18 mouse cellular contexts compared by ENCODE assay signal in genomic region chr14:72110689-72111088, GRCm38 (mm10).
DNase-seq lines count a peak whose midpoint lies in the region; ATAC-seq and TF ChIP-seq lines count a peak whose summit lies in the region.
"Had no signal": no experiment of that assay in that cellular context is flagged by ENCODE, and none has a peak within 500 bp of the region (broad histone marks: within the 10 kb centered on the region; RNA-seq: fewer than 3 reads in every experiment).

No protein-coding gene starts in this region.

- H3K79me2 ChIP-seq in CH12.LX (replicated peaks; ENCODE audit: control insufficient read depth, extremely low read depth, insufficient read depth, poor library complexity, severe bottlenecking): no peaks in the 10 kb centered on the region

- H3K4me2 ChIP-seq in intestine, embryonic 15.5 days (replicated peaks): no peak overlapping the region
- no peak overlapping the region for H3K4me2 ChIP-seq in intestine, postnatal 0 days (replicated peaks; ENCODE audit: low read depth)
- H3K4me2 ChIP-seq in lung, embryonic 15.5 days: no peak overlapping the region
- H3K4me2 ChIP-seq in CH12.LX (ENCODE audit: insufficient read depth, low read depth, poor library complexity, severe bottlenecking): peak overlapping the region; percentile 36; the same call in 1 of the 2 replicates
- H3K4me2 ChIP-seq in intestine, embryonic 16.5 days (ENCODE audit: low read depth, low read length): no peak overlapping the region
- H3K4me2 ChIP-seq: forebrain, embryonic 15.5 days; heart, embryonic 11.5 days; heart, embryonic 15.5 days; hindbrain, embryonic 15.5 days had no signal

- no peak for TF ChIP-seq CTCF in intestine, postnatal 0 days (IDR thresholded peaks at IDR 0.05; ENCODE audit: low read depth)
- no peak for TF ChIP-seq CTCF in CH12.LX (conservative IDR thresholded peaks at IDR 0.05 in 1 of 2, IDR thresholded peaks at IDR 0.05 in 1 of 2; ENCODE audit: low read depth in 2 of 2, low read length in 2 of 2)
- no peak for TF ChIP-seq CTCF in layer of hippocampus, adult 2 months (conservative IDR thresholded peaks at IDR 0.05)

- WGBS in intestine, embryonic 15.5 days: 44% methylated on average over 2 of the region's 2 CpGs
- 53% methylated on average over 2 of the region's 2 CpGs for WGBS in intestine, postnatal 0 days
- 39% methylated on average over 2 of the region's 2 CpGs for WGBS in lung, embryonic 15.5 days
- 44% methylated on average over 2 of the region's 2 CpGs for WGBS in intestine, embryonic 16.5 days

- peak; percentile 62 for ATAC-seq in intestine, embryonic 15.5 days
- no peak for ATAC-seq in intestine, postnatal 0 days
- ATAC-seq in lung, embryonic 15.5 days (ENCODE audit: borderline replicate concordance, extremely low read depth, low FRiP score, low TSS enrichment): peak; percentile 65; the same call in 1 of the 2 replicates
- ATAC-seq in intestine, embryonic 16.5 days: peak; percentile 69
- ATAC-seq: forebrain, embryonic 15.5 days had no signal

- no peak overlapping the region for H3K27ac ChIP-seq in intestine, embryonic 15.5 days
- no peak overlapping the region for H3K27ac ChIP-seq in intestine, postnatal 0 days (ENCODE audit: low read depth, low read length)
- no peak overlapping the region for H3K27ac ChIP-seq in lung, embryonic 15.5 days
- H3K27ac ChIP-seq in CH12.LX (ENCODE audit: insufficient read depth, low read depth): no peak overlapping the region
- H3K27ac ChIP-seq in intestine, embryonic 16.5 days (ENCODE audit: low read length): no peak overlapping the region
- H3K27ac ChIP-seq in layer of hippocampus, adult 2 months: no peak overlapping the region
- H3K27ac ChIP-seq: forebrain, embryonic 15.5 days; heart, adult 2 months; heart, embryonic 15.5 days; hindbrain, embryonic 10.5 days; hindbrain, embryonic 15.5 days had no signal

- no peaks in the 10 kb centered on the region for H3K36me3 ChIP-seq in intestine, embryonic 15.5 days
- no peaks in the 10 kb centered on the region for H3K36me3 ChIP-seq in intestine, postnatal 0 days (ENCODE audit: control insufficient read depth, insufficient read depth)
- no peaks in the 10 kb centered on the region for H3K36me3 ChIP-seq in lung, embryonic 15.5 days
- no peaks in the 10 kb centered on the region for H3K36me3 ChIP-seq in CH12.LX (replicated peaks in 1 of 2; ENCODE audit: control insufficient read depth in 1 of 2, insufficient read depth in 1 of 2, low read length in 1 of 2)
- H3K36me3 ChIP-seq in intestine, embryonic 16.5 days (ENCODE audit: control insufficient read depth, insufficient read depth, low read length): no peaks in the 10 kb centered on the region
- H3K36me3 ChIP-seq: forebrain, embryonic 15.5 days; heart, embryonic 15.5 days; hindbrain, embryonic 10.5 days; hindbrain, embryonic 15.5 days had no signal

- H3K4me1 ChIP-seq in intestine, embryonic 15.5 days (replicated peaks): no peaks in the 10 kb centered on the region
- H3K4me1 ChIP-seq in intestine, postnatal 0 days (replicated peaks; ENCODE audit: control insufficient read depth, insufficient read depth, low read length): no peaks in the 10 kb centered on the region
- H3K4me1 ChIP-seq in lung, embryonic 15.5 days: no peaks in the 10 kb centered on the region
- no peaks in the 10 kb centered on the region for H3K4me1 ChIP-seq in CH12.LX (ENCODE audit: control insufficient read depth in 1 of 2, insufficient read depth in 2 of 2)
- H3K4me1 ChIP-seq in intestine, embryonic 16.5 days (ENCODE audit: control insufficient read depth, insufficient read depth, low read length): no peaks in the 10 kb centered on the region
- H3K4me1 ChIP-seq: forebrain, embryonic 15.5 days; hindbrain, embryonic 10.5 days; hindbrain, embryonic 15.5 days had no signal

- TF ChIP-seq EP300 in CH12.LX (IDR thresholded peaks at IDR 0.05; ENCODE audit: low read length): no peak

- H3K4me3 ChIP-seq in intestine, embryonic 15.5 days (replicated peaks): no peak overlapping the region
- no peak overlapping the region for H3K4me3 ChIP-seq in intestine, postnatal 0 days (ENCODE audit: low read depth, low read length)
- H3K4me3 ChIP-seq in lung, embryonic 15.5 days: no peak overlapping the region
- H3K4me3 ChIP-seq in CH12.LX (replicated peaks in 1 of 3; ENCODE audit: low read depth in 2 of 3, low read length in 2 of 3, poor library complexity in 1 of 3): no peak overlapping the region
- no peak overlapping the region for H3K4me3 ChIP-seq in intestine, embryonic 16.5 days (ENCODE audit: low read length)
- no peak overlapping the region for H3K4me3 ChIP-seq in layer of hippocampus, adult 2 months
- H3K4me3 ChIP-seq: forebrain, embryonic 15.5 days; heart, adult 2 months; heart, embryonic 15.5 days; hindbrain, embryonic 10.5 days; hindbrain, embryonic 15.5 days had no signal

- in situ Hi-C loops in CH12.LX (cut with MboI; ENCODE audit: low pct_ligation_motif_present, low pct_unique_long_range_greater_than_20kb, low sequenced_read_pairs): no loop called here

- TF ChIP-seq RAD21 in CH12.LX (IDR thresholded peaks at IDR 0.05; ENCODE audit: low read depth, low read length): no peak

- dilution Hi-C loops in CH12.LX (cut with MboI; ENCODE audit: extremely low pct_ligation_motif_present, extremely low pct_unique_long_range_greater_than_20kb, low sequenced_read_pairs): no loop called here

- no peak for TF ChIP-seq POLR2A in CH12.LX (IDR thresholded peaks at IDR 0.05; ENCODE audit: low read depth, low read length)

- H3K27me3 ChIP-seq in intestine, embryonic 15.5 days (replicated peaks): no peaks in the 10 kb centered on the region
- no peaks in the 10 kb centered on the region for H3K27me3 ChIP-seq in intestine, postnatal 0 days (replicated peaks; ENCODE audit: control insufficient read depth, insufficient read depth, low read length)
- H3K27me3 ChIP-seq in lung, embryonic 15.5 days: peaks cover 6% of the 10 kb centered on the region; the same call in 1 of the 2 replicates
- peaks cover 69% of the 10 kb centered on the region for H3K27me3 ChIP-seq in CH12.LX (replicated peaks)
- no peaks in the 10 kb centered on the region for H3K27me3 ChIP-seq in intestine, embryonic 16.5 days (replicated peaks; ENCODE audit: control insufficient read depth, insufficient read depth, low read length)
- H3K27me3 ChIP-seq: forebrain, embryonic 15.5 days; heart, embryonic 15.5 days; hindbrain, embryonic 15.5 days had no signal

- DNase-seq in lung, postnatal 14 days: no peak
- DNase-seq in CH12.LX (ENCODE audit: extremely low read depth): no peak
- no peak for DNase-seq in layer of hippocampus, adult 2 months (ENCODE audit: low spot score in 2 of 2)
- DNase-seq: adrenal gland, adult 2 months; adrenal gland, postnatal 25 days; cerebellum, adult 2 months; cerebellum, postnatal 10 days; gastrocnemius, postnatal 36 days; heart, adult 2 months had no signal

- H3K9ac ChIP-seq in intestine, embryonic 15.5 days: no peak overlapping the region
- no peak overlapping the region for H3K9ac ChIP-seq in intestine, postnatal 0 days (ENCODE audit: low read depth, low read length)
- H3K9ac ChIP-seq in lung, embryonic 15.5 days: no peak overlapping the region
- H3K9ac ChIP-seq in CH12.LX (ENCODE audit: insufficient read depth, low read depth): no peak overlapping the region
- H3K9ac ChIP-seq in intestine, embryonic 16.5 days (ENCODE audit: low read depth, low read length): no peak overlapping the region
- H3K9ac ChIP-seq: forebrain, embryonic 15.5 days; heart, embryonic 15.5 days; hindbrain, embryonic 15.5 days had no signal

- no peaks in the 10 kb centered on the region for H3K9me3 ChIP-seq in intestine, embryonic 15.5 days
- H3K9me3 ChIP-seq in intestine, postnatal 0 days (ENCODE audit: control insufficient read depth): no peaks in the 10 kb centered on the region
- H3K9me3 ChIP-seq in lung, embryonic 15.5 days: no peaks in the 10 kb centered on the region
- H3K9me3 ChIP-seq in CH12.LX (replicated peaks; ENCODE audit: low read length): no peaks in the 10 kb centered on the region
- H3K9me3 ChIP-seq in intestine, embryonic 16.5 days (ENCODE audit: control insufficient read depth, low read length): no peaks in the 10 kb centered on the region
- H3K9me3 ChIP-seq: forebrain, embryonic 15.5 days; heart, embryonic 15.5 days; hindbrain, embryonic 10.5 days; hindbrain, embryonic 15.5 days had no signal

TF ChIP-seq in CH12.LX, 34 proteins besides CTCF, POLR2A, EP300 and RAD21:
- TF ChIP-seq TBP (conservative IDR thresholded peaks at IDR 0.05; ENCODE audit: low read depth, low read length): no peak
- TF ChIP-seq USF2 (conservative IDR thresholded peaks at IDR 0.05; ENCODE audit: low read depth, low read length): no peak
- TF ChIP-seq PAX5 (IDR thresholded peaks at IDR 0.05; ENCODE audit: low read length): no peak
- TF ChIP-seq SIN3A (IDR thresholded peaks at IDR 0.05; ENCODE audit: low read length): no peak
- no peak for TF ChIP-seq ETS1 (conservative IDR thresholded peaks at IDR 0.05; ENCODE audit: low read depth, low read length)
- TF ChIP-seq KAT2A (IDR thresholded peaks at IDR 0.05; ENCODE audit: insufficient replicate concordance, low read length): no peak
- no peak for TF ChIP-seq TCF12 (IDR thresholded peaks at IDR 0.05; ENCODE audit: low read depth, low read length)
- no peak for TF ChIP-seq ELF1 (IDR thresholded peaks at IDR 0.05; ENCODE audit: low read depth, low read length)
- no peak for TF ChIP-seq BHLHE40 (IDR thresholded peaks at IDR 0.05; ENCODE audit: low read depth, low read length)
- TF ChIP-seq JUND (conservative IDR thresholded peaks at IDR 0.05; ENCODE audit: low read depth, low read length): no peak
- no peak for TF ChIP-seq IRF4 (IDR thresholded peaks at IDR 0.05; ENCODE audit: low read depth, low read length)
- no peak for TF ChIP-seq SMC3 (IDR thresholded peaks at IDR 0.05; ENCODE audit: low read depth, low read length)
- no peak for TF ChIP-seq E2F4 (IDR thresholded peaks at IDR 0.05; ENCODE audit: insufficient replicate concordance, low read depth, low read length)
- TF ChIP-seq MXI1 (IDR thresholded peaks at IDR 0.05; ENCODE audit: low read depth, low read length): no peak
- no peak for TF ChIP-seq MYC (IDR thresholded peaks at IDR 0.05; ENCODE audit: low read depth, low read length)
- TF ChIP-seq CHD1 (IDR thresholded peaks at IDR 0.05; ENCODE audit: low read depth, low read length): no peak
- no peak for TF ChIP-seq MAZ (IDR thresholded peaks at IDR 0.05; ENCODE audit: low read depth, low read length)
- no peak for TF ChIP-seq USF1 (IDR thresholded peaks at IDR 0.05; ENCODE audit: low read depth, low read length)
